Mouse (Mus musculus) left cerebral cortex, postnatal 36 days (tissue): ENCODE measurements at regions not wholly inside any gene's neighbourhood (a gene's known extent, or its start where the extent isn't known, plus 50 kb on each side); places are given as distances from the start of the nearest gene placed in this dataset.

Source experiments
- DNase-seq, 2 experiments: peaks; one replicate each; pipeline ENCODE4 v3.0.0; 2021 to 2022; ENCODE audit warnings: low spot score in 2 of 2, mixed read lengths in 1 of 2
- intact Hi-C: fragments of 180-260 bp; cut with DNase I; formaldehyde crosslinking; loops from one replicate; pipeline ENCODE4 v1.15.1; 2025

DNA sequence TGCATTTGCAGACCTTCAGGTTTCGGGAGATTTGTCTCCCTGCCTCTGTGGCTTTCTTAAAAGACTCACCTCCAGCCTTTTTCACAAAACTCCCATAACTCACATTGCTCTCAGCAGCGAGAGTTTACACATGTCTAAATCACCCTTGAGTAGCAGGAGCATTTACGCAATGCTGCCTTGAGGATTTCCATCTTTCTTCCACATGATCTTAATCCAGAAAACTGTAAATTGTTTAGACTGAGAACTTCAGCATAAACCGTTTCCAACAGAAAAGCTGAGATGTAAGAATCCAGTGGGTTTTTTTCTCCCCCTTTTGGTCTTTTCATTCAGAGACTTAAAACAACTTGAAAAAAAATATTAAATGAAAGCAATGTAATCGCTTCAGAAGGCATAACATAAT is 336.5 kb downstream of the Efnb2 start:
- intact Hi-C loops, result no loop called here
- DNase-seq, result no peak

DNA sequence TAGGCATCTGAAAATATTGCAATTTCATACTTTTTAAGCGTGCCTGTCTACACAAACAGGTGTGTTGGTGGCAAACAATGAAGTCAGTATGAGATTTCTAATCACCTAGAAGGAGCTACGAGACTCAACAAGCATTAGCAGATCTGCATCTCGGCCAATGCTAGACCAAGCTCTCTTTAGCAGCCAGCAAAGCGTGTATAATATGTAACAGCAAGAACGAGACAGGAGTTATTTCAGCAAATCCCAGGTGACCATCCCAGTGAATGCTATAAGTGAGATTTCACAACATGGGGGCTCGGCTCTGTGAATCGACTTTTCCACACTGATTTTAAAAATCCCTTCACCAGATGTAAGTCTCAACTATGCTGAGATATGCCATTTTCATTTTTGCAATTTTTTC is 352.8 kb downstream of the Efnb2 start:
- DNase-seq, result no peak
- intact Hi-C loops, result no loop called here

DNA sequence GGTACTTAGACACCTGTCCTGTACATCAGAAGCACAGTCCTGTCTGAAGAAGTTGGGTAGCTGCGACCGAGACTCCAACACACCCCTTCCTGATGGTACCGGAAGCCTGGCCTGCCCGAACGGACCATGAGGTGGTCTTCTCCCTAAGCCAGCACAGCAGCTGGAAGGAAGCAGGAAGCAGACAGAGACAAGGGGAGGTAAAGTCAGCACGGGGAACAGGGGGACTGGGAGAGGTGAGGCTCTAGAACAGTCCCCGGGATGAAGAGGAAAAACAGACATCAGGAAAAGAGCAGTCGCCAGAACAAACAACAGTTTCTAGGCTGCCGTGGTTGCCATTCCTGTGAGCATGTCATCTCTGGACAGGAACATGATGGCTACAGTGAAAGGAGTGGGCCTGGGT is 353.6 kb downstream of the Efnb2 start:
- no peak for DNase-seq
- intact Hi-C loops, result no loop called here

DNA sequence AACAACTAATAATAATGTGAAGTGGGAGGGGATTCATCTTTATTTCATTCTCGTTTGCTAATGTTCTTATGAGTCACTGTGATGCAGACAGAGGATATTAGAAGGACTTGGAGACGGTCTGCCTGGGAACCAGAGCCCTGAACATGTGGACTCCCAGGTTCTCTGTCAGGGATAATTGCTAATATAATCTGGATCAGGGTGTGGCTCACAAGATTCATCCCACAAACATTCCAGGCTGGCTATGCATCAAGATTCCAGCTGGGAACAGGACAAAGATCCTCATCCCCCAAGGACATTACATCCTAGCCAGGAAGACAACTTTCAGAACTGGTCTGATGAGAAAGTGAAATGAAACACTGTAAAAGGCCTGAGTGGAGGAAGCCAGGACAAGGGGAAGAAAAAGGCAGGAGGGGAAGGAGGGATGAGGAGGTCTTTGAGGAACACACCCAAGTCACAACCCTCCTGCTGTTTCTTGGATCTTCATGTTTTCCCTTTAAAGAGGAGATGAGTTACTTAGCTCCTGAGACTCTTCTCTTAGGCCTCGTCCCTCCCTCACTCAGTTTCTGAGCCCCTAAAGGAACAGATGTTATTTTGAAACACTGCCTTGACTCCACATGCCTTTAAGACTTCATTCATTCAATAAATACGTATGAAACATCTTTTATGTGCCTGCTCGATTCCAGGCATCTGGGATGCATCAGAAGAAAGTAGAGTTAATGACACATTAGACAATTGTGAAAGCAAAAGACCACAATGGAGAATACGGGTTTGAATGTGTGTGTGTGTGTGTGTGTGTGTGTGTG is 360.9 kb downstream of the Efnb2 start:
- intact Hi-C loops, result no loop called here
- no peak for DNase-seq

DNA sequence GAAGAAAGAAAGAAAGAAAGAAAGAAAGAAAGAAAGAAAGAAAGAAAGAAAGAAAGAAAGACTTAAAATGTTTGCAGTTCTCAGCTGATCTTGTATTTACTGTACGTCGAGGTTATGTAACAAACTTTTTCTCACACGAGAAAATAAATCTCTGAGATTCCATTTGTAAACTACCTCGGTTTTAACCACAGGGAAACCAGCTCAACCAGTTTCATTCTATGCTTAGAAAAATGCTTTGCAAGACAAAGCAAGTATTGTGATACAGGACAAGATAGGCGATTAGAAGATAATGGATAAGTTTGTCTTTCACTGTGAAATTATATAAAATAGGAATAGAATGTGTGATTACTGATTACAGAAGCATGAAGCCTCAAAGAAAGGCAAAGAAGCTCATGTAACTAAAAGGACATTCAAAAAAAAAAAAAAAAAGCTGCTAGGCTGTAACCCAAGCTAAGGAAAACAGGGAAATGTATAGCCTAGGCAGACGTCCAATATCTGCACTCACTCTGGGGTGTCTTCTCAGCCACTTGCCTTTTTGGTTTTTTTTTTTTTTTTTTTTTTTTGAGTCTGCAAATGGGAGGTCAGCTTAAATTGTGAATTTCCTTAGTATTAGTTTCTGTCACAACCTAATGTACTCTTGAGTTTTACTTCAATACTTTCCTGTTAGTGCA is 368.3 kb downstream of the Efnb2 start:
- DNase-seq, result no peak
- intact Hi-C loops, result no loop called here

DNA sequence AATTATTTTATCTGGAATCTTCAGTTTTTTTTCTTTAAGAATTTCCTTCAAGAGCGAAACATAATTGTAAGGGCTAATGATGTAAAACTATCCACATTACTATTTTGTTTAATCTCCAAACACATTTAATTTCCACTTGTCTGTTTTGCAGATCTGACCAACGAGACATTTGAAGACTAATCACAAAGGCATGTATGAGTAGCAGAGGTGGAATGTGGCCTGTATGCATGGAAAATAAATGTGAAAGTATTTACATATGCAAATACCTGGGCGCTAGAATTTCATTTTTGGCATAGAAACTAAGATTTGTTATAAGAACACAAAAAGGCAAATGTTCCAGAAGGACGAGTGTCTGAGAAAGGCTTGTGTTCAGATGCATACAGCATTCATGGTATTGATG is 375.2 kb downstream of the Efnb2 start:
- intact Hi-C loops, result no loop called here
- no peak for DNase-seq

DNA sequence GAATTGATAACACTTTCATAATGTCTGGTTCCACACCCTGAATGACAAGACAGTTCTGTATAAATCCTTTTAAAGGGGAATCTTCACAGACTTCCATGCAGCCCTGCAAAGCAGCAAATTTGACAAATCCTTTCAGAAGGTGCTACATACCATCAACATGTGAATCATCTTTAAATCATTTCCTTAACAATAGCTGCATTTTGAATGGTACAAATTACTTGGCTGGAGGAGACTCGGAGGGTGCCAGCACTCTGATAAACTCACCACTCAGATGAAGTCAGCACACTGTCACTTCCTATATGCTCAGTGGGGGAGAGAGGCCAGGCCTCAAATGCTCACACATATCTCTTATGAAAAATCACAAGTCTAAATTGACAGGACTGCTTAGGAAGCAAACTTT is 386.1 kb downstream of the Efnb2 start:
- intact Hi-C loops, result no loop called here
- DNase-seq, result no peak

DNA sequence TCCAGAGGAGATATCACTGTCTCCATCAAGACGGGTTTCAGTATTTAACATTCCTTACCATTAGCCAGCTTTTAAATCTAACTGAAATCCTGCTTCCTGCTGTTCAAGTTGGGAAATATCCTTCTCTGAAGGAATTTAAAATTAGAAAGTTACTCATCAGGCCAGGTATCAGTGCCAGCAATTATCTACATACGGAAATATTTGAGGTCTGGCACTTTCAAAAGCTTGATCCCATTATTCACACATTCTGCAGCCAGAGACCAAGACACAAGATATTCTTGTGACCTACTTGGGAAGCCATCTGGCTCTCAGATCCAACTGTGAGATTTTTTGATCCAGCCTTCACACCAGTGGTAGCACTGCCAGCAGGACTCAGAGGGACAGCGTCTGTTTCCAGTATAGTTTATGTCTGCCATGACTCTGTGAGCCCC is 386.8 kb downstream of the Efnb2 start:
- intact Hi-C loops, result no loop called here
- peak; percentile 5 to 8 for DNase-seq

DNA sequence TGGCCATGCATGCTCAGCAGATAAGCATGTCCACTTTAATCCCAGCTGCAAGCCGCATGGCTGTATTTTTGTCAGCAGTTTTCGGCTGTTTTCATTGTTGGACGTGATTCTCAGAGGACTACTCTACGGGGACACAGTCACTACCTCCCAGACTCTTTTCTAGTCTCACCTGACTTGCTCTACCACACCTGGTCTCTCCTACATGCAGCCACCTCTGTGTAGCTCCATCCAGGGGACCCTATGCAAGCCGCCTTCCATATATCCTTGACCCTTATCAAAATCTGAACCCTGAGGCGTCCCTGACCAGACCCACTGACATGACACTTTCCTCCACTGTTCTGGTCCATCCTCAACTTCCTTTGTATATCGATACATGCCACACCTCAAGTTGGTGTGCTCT is 402.2 kb downstream of the Efnb2 start:
- intact Hi-C loops, result no loop called here

DNA sequence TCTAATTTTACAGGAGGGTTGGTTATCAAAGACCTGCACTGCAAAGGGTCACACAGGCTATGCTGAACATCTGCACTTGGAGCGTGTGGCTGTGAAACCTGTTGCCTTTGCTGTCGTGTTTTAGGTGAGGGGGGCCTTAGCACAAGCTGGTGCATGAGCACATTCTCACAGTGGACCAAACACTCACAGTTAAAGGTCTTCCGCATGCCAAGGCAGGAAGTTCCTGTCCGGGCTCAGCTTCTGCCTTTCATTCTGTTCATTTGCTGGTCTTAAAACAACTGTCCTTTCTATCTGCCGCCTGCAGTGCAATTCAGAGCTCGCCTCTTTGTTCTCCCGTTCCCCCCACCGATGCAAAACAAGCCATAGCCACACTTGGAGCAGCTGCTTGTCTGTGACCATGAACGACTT is 402.8 kb downstream of the Efnb2 start:
- intact Hi-C loops, result no loop called here
- DNase-seq, result no peak

More for the DNA sequence above, 402.2 kb downstream of the Efnb2 start:
- DNase-seq, result no peak

DNA sequence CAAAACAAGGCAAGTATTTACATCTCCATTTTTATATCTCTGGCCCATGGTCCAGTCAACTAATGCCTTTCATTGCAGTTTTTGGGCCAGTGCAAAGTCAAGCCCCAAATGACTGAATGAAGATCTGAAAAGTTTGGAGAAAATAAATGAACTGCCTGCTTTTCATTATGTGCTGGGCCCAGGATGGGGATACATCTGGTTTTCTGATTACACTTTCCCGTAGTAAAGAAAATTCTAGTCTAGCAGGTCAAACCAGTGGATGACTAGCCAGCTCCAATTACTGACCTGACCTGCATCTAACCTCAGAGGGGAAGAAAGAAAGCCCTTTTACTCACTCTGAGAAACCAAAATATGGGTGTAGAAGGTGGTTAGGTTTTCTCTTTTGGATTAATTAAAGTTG is 404.7 kb downstream of the Efnb2 start:
- no peak for DNase-seq
- intact Hi-C loops, result no loop called here

DNA sequence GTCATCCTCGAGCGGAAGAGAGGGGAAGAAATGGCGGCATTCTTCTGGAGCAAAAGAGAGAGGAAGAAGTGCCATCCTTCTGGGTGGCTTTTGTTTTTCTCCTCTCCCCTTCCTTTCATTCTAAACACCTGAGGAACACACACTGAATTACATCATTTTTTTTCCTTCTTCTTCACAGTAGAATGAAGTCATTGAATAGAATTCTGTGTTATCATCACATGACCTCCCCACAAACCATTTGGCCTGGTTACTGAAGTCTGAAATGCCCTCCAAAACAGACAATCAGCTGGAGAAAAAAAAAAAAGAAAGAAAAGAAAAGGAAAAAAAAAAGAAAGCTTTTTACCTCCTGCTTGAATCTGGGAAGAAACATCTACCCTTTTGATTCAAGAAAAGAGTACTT is 406.6 kb downstream of the Efnb2 start:
- DNase-seq, result no peak
- intact Hi-C loops, result no loop called here

DNA sequence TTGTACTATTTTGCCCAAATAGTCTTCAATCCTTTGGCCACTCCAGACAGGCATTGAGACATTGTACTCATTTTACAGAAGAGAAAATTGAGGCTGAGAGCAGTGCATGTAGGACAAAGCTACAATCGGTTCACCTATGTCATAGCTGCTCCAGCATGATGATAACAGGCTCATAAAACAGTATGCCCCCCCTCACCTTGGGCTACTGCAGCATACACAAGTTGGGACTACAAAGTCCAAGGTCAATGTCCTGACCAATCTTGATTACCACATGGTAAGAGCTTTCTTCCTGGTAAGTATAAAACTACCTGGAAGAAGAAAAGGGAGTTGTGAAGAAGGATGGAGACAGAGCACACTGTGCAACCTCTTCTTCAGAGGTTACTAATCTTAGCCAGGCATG is 416.4 kb downstream of the Efnb2 start:
- no peak for DNase-seq
- intact Hi-C loops, result no loop called here

DNA sequence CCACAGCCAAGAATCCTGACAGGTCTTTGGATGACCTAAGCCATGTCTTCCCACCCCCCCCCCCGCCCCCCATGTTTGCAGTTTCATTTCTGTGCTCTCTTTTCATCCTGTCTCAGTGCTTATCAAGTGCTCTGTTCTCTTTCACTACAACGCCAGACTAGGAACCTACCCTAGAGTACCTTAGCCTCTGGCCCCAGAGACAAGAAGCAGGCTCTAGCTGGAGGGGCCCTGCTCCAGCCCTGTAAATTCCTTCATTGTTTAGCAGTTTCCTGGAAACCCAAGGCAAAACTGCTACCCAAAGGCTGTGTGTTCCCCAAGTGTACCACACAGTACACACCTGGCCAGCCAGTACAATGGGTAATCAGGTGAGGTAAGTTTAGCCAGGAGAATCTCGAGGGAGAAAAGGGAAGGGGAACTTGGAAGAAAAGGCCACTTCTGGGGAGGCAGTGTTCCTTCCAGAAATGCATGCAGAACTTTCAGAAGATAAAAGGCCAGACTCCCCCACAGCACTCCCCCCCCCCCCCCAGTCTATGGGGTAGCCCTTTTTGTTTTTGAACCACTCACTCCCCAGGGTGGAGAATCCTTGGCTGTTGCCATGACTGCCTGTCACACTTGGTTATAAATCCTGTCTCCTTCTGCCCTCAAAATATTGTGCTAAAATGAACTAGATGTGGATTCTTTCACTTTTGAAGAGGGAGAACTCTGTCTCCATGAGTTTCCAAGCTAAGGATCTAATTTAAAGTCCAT is 419.1 kb downstream of the Efnb2 start:
- intact Hi-C loops, result no loop called here
- DNase-seq, result no peak

DNA sequence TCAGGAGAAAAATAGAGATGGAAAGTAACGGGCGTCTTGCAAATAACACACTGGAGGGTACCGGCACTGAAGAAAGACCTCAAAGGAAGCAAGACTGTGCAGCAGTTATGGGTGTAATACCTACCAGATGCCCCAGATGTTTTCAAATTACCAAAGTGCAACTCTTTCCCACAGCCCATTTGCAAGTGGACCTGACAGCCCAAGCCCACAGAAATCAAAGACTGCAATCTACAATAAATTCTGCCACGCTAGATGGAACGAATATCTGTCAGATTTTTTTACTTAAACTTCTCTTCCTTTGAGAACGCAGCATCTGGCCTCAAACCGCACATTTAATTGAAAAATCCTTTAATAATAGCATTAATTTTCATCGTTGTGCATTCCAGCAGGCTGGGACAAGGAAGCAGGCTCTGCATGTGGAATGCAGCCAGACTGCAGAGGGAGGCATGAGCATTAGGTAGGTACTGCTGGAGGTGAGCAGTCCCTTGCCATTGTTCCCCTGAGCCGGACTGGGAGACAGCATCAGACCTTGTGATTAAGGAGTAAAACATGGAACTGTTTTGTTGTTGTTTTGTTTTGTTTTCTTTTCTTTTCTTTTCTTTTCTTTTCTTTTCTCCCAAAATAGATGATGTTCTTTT is 419.9 kb downstream of the Efnb2 start:
- intact Hi-C loops, result no loop called here
- no peak for DNase-seq

DNA sequence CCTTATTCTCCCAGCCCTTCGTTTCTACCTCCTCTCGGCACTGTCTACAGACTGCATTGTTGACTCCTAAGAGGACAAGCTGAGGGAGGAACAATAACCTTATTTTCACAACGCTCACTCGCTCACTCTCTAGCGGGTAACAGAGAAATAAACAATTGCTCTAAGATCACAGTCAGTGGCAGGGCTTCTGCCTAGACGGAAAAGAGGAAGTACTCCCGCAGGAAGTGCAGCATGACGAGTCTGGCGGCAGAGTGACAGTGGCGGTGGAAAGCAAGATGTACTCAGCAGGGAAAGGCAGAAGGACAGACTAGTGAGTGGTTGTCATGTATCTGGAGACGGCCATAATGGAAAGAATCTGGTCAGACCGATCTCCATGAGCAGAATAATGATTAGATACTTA is 421.6 kb downstream of the Efnb2 start:
- no peak for DNase-seq
- intact Hi-C loops, result loop anchor here (10.0 kb wide), 1 partner anchor 415 kb away; no protein-coding TSS in a partner anchor

DNA sequence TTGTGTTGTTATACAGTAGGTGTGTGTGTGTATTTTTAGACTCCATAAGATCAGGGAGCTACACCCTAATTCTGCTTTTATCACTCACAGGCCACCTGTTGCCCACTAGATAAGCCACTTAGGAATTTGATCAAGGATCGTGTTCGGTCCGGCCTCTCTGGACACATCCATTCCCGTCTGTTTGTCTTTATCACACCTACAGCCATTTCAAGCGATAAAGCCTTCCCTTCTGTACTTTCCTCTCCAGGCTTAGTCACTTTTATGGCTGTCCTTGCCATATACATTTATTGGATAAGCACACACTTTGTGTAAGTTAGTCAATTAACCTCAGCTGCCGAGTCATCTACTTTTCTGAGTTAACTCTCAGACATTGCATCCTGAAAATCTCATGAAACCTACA is 423.0 kb downstream of the Efnb2 start:
- DNase-seq, result no peak
- intact Hi-C loops, result loop anchor here (10.0 kb wide), 1 partner anchor 417 kb away; no protein-coding TSS in a partner anchor

DNA sequence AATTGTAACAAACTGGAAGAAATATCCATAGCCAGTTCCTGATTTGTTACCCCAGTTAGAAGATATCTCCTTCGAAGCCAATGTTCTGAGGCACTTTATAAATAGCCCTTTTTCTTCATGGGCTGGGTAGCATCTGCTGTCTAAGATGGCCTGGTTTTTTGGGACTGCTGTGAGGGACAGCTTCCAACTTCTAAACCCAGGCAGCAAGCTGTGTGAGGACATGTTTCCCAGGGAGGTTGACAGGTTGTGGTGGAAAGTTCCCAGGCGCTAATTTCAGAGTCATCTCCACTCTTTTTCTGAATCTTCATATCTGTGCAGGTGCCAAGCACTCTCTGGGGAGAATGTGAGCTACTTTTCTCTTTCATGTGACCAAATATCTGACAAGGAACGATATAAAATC is 427.4 kb downstream of the Efnb2 start:
- intact Hi-C loops, result loop anchor here (10.0 kb wide), 1 partner anchor 421 kb away; no protein-coding TSS in a partner anchor
- peak; percentile 62 to 75 for DNase-seq

DNA sequence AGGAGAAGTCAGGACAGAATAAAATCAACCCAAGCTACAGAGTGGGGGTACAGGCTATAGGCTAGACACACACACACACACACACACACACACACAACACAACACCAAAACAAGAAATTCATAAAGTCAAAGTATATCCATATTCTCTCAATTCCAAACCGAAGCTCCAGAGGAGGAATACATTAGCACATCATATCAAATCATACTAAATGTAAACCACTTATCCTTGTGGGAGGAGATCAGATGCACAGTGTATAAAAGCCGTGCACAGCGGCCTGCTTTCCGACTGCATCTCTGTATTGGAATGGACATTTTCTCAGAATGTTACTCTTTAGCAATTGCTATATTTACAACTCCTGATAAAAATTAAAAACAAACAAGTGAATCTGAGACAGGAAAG is 427.9 kb downstream of the Efnb2 start:
- peak in 1 of 2 experiments; percentile 18 for DNase-seq
- intact Hi-C loops, result loop anchor here (10.0 kb wide), 1 partner anchor 422 kb away; no protein-coding TSS in a partner anchor
